In the genomic region with DNA sequence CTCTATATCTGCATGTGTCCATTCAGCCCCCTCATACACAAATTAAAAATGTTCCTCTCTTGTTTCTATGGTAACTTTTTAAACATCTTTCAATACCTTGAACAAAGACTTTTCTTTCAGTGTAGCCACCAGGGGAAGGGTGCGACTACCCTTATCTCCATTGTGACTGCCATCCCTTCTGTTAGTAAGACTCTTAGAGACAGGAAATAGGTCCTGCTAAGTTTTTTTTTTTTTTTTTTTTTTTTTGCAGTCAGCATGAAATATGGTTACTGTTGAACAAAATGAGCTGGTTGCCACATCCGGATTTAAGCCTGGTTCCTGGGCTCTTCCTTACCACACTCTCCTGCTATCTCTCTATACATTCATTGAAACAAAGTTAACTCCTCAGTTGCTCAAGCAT, we compare ENCODE assay signal across 17 mouse cellular contexts. TPM values are rescaled to one million over a fixed set of nuclear protein-coding genes. Genes with fewer than 3 reads are reported as not detected.
DNase-seq lines count a peak whose midpoint lies in the region; ATAC-seq lines count a peak whose summit lies in the region.
"Had no signal": no experiment of that assay in that cellular context is flagged by ENCODE, and none has a peak within 500 bp of the region (broad histone marks: within the 10 kb centered on the region; RNA-seq: fewer than 3 reads in every experiment).

No protein-coding gene starts in this region.

- DNase-seq in thymus, postnatal 0 days (ENCODE audit: low spot score), result peak; percentile 37
- no peak for DNase-seq in thymus, postnatal 10 days (ENCODE audit: low spot score in 2 of 2)
- DNase-seq in gastrocnemius, adult 18-20 months (ENCODE audit: low spot score), result no peak
- DNase-seq in right cerebral cortex, postnatal 4 days, result no peak
- DNase-seq in heart, postnatal 10 days, result no peak
- DNase-seq: adrenal gland, postnatal 36 days; cerebellum, adult 11 months; cerebellum, postnatal 10 days; heart, postnatal 14 days; kidney, adult 9 months; kidney, postnatal 14 days; liver, embryonic 13.5 days; lung, adult 2 months; lung, postnatal 14 days; right cerebral cortex, adult 18-20 months had no signal

- ATAC-seq in activated CD4-positive, CD25-positive, alpha-beta regulatory T cell, adult 4 months, result peak; percentile 85
- peak; percentile 76 for ATAC-seq in inflammation-experienced regulatory T-cells, adult 6 months

- intact Hi-C loops in heart, postnatal 10 days (cut with DNase I), result no loop called here

RNA-seq across cellular contexts. Expression of a gene that starts 47.4 kb away (rescaled TPM):
- polyA plus RNA-seq in thymus, postnatal 0 days (2015; fragmentation: Nextera tagmentation; extraction: Ambion mirVana), result 3.9 and 5.6 TPM in 2 replicates
- 1 to 10 TPM; 1.0 to 1.2 TPM for polyA plus RNA-seq in activated CD4-positive, CD25-positive, alpha-beta regulatory T cell, adult 4 months (2017; shearing (Covaris generic))
- 1 to 10 TPM in 2 of 3 experiments, under 1 TPM in 1; 0.90 to 2.0 (median 1.3) TPM for polyA plus RNA-seq in inflammation-experienced regulatory T-cells, adult 6 months (2017; shearing (Covaris generic))
- 1 to 10 TPM; 2.2 to 3.4 TPM for total RNA-seq in gastrocnemius, adult 18-20 months (2021)
- 10 to 100 TPM; 20.2 to 24.0 TPM for total RNA-seq in heart, postnatal 10 days (2021)
